Mouse (Mus musculus): ENCODE data around the gene Rab40c.

- TF ChIP-seq POLR2A (IDR thresholded peaks at IDR 0.05; ENCODE audit: insufficient read depth, low read depth, low read length) (no peak), CTCF (IDR thresholded peaks at IDR 0.05) (no peak), EP300 (IDR thresholded peaks at IDR 0.05; ENCODE audit: insufficient read depth, low read depth, low read length) (no peak)
These were observed 76.4 kb downstream of the Rab40c start for GRCm38 (mm10) chr17:25843122-25843521.
